Mouse (Mus musculus) MEL (cell line): Measurements from ENCODE around the gene Sytl3. TPM values are rescaled to one million over a fixed set of nuclear protein-coding genes. Genes with fewer than 3 reads are reported as not detected.

Experiments used
- DNase-seq: peaks from one replicate; pipeline ENCODE4 v3.0.0; 2011; ENCODE audit warnings: low read depth, low spot score
- H3K27ac ChIP-seq: 2 replicates; pipeline ENCODE4 v1.5.1; 2012; ENCODE audit warnings: low read depth, mild to moderate bottlenecking, control low read depth, low read length, moderate library complexity; ENCODE audit not compliant: control insufficient read depth
- H3K27me3 ChIP-seq, 2 experiments: fragments of 150-350 bp in 1 of 2; sonication (generic) in 1 of 2; 2 replicates each; pipeline ENCODE4 v1.6.1; 2012; ENCODE audit warnings: low read length in 2 of 2, mild to moderate bottlenecking in 2 of 2, improper control_type of control experiment in 1 of 2, moderate library complexity in 1 of 2; ENCODE audit not compliant: insufficient read depth in 2 of 2, control insufficient read depth in 1 of 2
- H3K36me3 ChIP-seq, 2 experiments: 2 replicates each; pipeline ENCODE4 v1.6.1; 2012 to 2014; ENCODE audit warnings: low read length in 2 of 2, improper control_type of control experiment in 1 of 2, inconsistent platforms in 1 of 2, mild to moderate bottlenecking in 1 of 2; ENCODE audit not compliant: insufficient read depth in 2 of 2, control insufficient read depth in 1 of 2
- H3K4me1 ChIP-seq, 2 experiments: fragments of 150-350 bp in 1 of 2; sonication (generic) in 1 of 2; 2 replicates each; pipeline ENCODE4 v1.6.1; 2012; ENCODE audit warnings: low read length in 2 of 2, improper control_type of control experiment in 1 of 2, mild to moderate bottlenecking in 1 of 2; ENCODE audit not compliant: insufficient read depth in 2 of 2, control insufficient read depth in 1 of 2
- H3K4me3 ChIP-seq, 2 experiments: fragments of 150-350 bp in 1 of 2; sonication (generic) in 1 of 2; 2 replicates each; pipeline ENCODE4 v1.5.1; 2012; ENCODE audit warnings: low read depth in 2 of 2, low read length in 2 of 2, mild to moderate bottlenecking in 2 of 2, moderate library complexity in 2 of 2, control low read depth in 1 of 2, improper control_type of control experiment in 1 of 2; ENCODE audit not compliant: control insufficient read depth in 1 of 2, insufficient read depth in 1 of 2
- H3K79me2 ChIP-seq: 2 replicates; pipeline ENCODE4 v1.6.1; 2012; ENCODE audit warnings: mild to moderate bottlenecking, low read length, moderate library complexity; ENCODE audit not compliant: control insufficient read depth, poor library complexity, insufficient read depth
- H3K9ac ChIP-seq: 2 replicates; pipeline ENCODE4 v1.6.1; 2012; ENCODE audit warnings: low read depth, mild to moderate bottlenecking, control low read depth, low read length, moderate library complexity; ENCODE audit not compliant: control insufficient read depth, poor library complexity, severe bottlenecking
- H3K9me3 ChIP-seq: fragments of 150-350 bp; sonication (generic); replicated peaks from 2 replicates; pipeline ENCODE4 v1.6.1; 2012; ENCODE audit warnings: mild to moderate bottlenecking, low read length, improper control_type of control experiment, moderate library complexity; ENCODE audit not compliant: insufficient read depth
- BHLHE40 ChIP-seq: IDR thresholded peaks from 2 replicates; pipeline ENCODE4 v1.6.1; 2012; ENCODE audit warnings: low read depth, mild to moderate bottlenecking, inconsistent platforms, low read length, improper control_type of control experiment, borderline replicate concordance
- CHD2 ChIP-seq: IDR thresholded peaks from 2 replicates; pipeline ENCODE4 v1.6.1; 2011; ENCODE audit warnings: low read length, improper control_type of control experiment
- E2F4 ChIP-seq: IDR thresholded peaks from 2 replicates; pipeline ENCODE4 v1.6.1; 2011; ENCODE audit warnings: low read depth, low read length, improper control_type of control experiment, borderline replicate concordance
- EP300 ChIP-seq, 2 experiments: IDR thresholded peaks; 2 replicates each; pipeline ENCODE4 v1.6.1; 2011; ENCODE audit warnings: improper control_type of control experiment in 2 of 2, low read length in 2 of 2, low read depth in 1 of 2, mild to moderate bottlenecking in 1 of 2
- HCFC1 ChIP-seq: IDR thresholded peaks from 2 replicates; pipeline ENCODE4 v1.6.1; 2012; ENCODE audit warnings: low read depth, mild to moderate bottlenecking, inconsistent platforms, low read length, improper control_type of control experiment, moderate library complexity
- KAT2A ChIP-seq: conservative IDR thresholded peaks from 2 replicates; pipeline ENCODE4 v1.6.1; 2012; ENCODE audit warnings: low read depth, low read length, improper control_type of control experiment, inconsistent platforms
- MAX ChIP-seq: IDR thresholded peaks from 2 replicates; pipeline ENCODE4 v1.6.1; 2011; ENCODE audit warnings: low read length, improper control_type of control experiment
- MXI1 ChIP-seq: IDR thresholded peaks from 2 replicates; pipeline ENCODE4 v1.6.1; 2011; ENCODE audit warnings: mild to moderate bottlenecking, low read depth, low read length, improper control_type of control experiment
- POLR2AphosphoS2 ChIP-seq: IDR thresholded peaks from 2 replicates; pipeline ENCODE4 v1.6.1; 2011; ENCODE audit warnings: low read length, improper control_type of control experiment
- POLR2AphosphoS5 ChIP-seq: IDR thresholded peaks from 2 replicates; pipeline ENCODE4 v1.6.1; 2012; ENCODE audit warnings: low read depth, borderline replicate concordance, mild to moderate bottlenecking, inconsistent platforms, low read length, moderate library complexity, mixed read lengths
- SIN3A ChIP-seq: IDR thresholded peaks from 2 replicates; pipeline ENCODE4 v1.6.1; 2012; ENCODE audit warnings: low read length, improper control_type of control experiment, inconsistent platforms
- TBP ChIP-seq: IDR thresholded peaks from 2 replicates; pipeline ENCODE4 v1.8.0; 2011; ENCODE audit warnings: low read depth, low read length, improper control_type of control experiment
- TCF12 ChIP-seq: IDR thresholded peaks from 2 replicates; pipeline ENCODE4 v1.6.1; 2014; ENCODE audit warnings: low read depth, mild to moderate bottlenecking, inconsistent platforms, low read length, improper control_type of control experiment, moderate library complexity
- UBTF ChIP-seq: IDR thresholded peaks from 2 replicates; pipeline ENCODE4 v1.6.1; 2012; ENCODE audit warnings: low read depth, mild to moderate bottlenecking, inconsistent platforms, low read length, improper control_type of control experiment, moderate library complexity, borderline replicate concordance; ENCODE audit not compliant: insufficient read depth
- USF2 ChIP-seq, 2 experiments: IDR thresholded peaks; 2 replicates each; pipeline ENCODE4 v1.6.1; 2011 to 2012; ENCODE audit warnings: improper control_type of control experiment in 2 of 2, low read length in 2 of 2, borderline replicate concordance in 1 of 2, inconsistent platforms in 1 of 2, low read depth in 1 of 2, mild to moderate bottlenecking in 1 of 2; ENCODE audit not compliant: insufficient read depth in 1 of 2
- ZC3H11A ChIP-seq: IDR thresholded peaks from 2 replicates; pipeline ENCODE4 v1.6.1; 2012; ENCODE audit warnings: low read depth, mild to moderate bottlenecking, inconsistent platforms, low read length, improper control_type of control experiment
- ZMIZ1 ChIP-seq: IDR thresholded peaks from 2 replicates; pipeline ENCODE4 v1.6.1; 2012; ENCODE audit warnings: low read depth, mild to moderate bottlenecking, inconsistent platforms, low read length, improper control_type of control experiment, moderate library complexity
- polyA plus RNA-seq, 2 experiments: library from polyadenylated mRNA; stranded (reverse) in 1 of 2; unstranded in 1 of 2; fragments of >175 nt in 1 of 2; fragments of >200 nt in 1 of 2; gene quantifications; 2 replicates each; pipeline versions ENCODE4 v1.2.1 to v1.2.4; 2012; ENCODE audit warnings: low replicate concordance in 2 of 2, low read depth in 1 of 2; ENCODE audit not compliant: insufficient read length in 2 of 2, insufficient read depth in 1 of 2, missing spikeins in 1 of 2
- total RNA-seq: library from RNA; depleted of rRNA; stranded (reverse); fragments of 300-350 nt; gene quantifications from 2 replicates; pipeline ENCODE4 v1.2.3, GENCODE M21; 2012

Sytl3 gene
- total and polyA plus RNA-seq, 3 experiments: not detected

- TF ChIP-seq SIN3A: no peak
- no peak for TF ChIP-seq TBP
- TF ChIP-seq MXI1: no peak
- no peak for TF ChIP-seq TCF12
- TF ChIP-seq EP300 (IDR thresholded peaks at IDR 0.05; ENCODE audit: low read depth in 1 of 2, low read length in 2 of 2): no peak
- Histone ChIP-seq H3K9me3 (no peaks in the 10 kb centered on the region), H3K79me2 (no peaks in the 10 kb centered on the region), H3K4me1 (no peaks in the 10 kb centered on the region), H3K27me3 (no peaks in the 10 kb centered on the region), H3K27ac (no peak overlapping the region), H3K9ac (no peak overlapping the region), H3K4me3 (no peak overlapping the region), H3K36me3 (no peaks in the 10 kb centered on the region)
- DNase-seq: no peak
These were observed 69.2 kb downstream of the Sytl3 start for GRCm38 (mm10) chr17:6727996-6728610.

DNA sequence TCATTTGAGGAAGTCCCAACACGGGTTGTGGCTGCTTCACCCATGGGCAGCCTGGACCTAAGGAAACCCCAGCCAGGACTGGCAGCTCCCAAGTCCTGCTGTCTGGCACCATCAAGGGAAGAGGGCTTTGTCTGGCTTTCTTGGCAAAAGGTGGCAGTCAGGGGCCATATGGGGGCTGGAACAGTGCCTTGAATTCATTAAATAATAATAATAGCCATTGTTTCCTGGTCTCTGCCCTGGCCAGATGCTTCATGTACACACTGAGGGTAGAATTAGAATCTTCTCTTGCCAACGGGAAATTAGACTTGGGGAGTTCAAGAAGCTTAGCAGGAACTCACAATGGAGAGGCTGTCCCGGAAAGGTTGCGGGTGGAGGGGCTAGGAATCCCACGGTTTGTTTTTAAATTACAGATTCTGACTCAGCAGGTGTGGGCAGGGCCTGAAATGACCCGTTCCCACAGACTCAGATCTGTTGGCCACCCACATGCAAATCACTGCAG lies 70.4 kb downstream of the Sytl3 start:
- TF ChIP-seq ZC3H11A (no peak), ZMIZ1 (no peak), CHD2 (no peak), E2F4 (no peak), MXI1 (no peak), BHLHE40 (no peak)
- no peak overlapping the region for H3K27ac ChIP-seq
- H3K4me3 ChIP-seq: no peak overlapping the region
- DNase-seq: no peak
- no peak overlapping the region for H3K9ac ChIP-seq
- no peaks in the 10 kb centered on the region for H3K27me3 ChIP-seq
- H3K4me1 ChIP-seq: no peaks in the 10 kb centered on the region
- no peaks in the 10 kb centered on the region for H3K9me3 ChIP-seq
- H3K79me2 ChIP-seq: no peaks in the 10 kb centered on the region
- no peaks in the 10 kb centered on the region for H3K36me3 ChIP-seq

- TF ChIP-seq TCF12: no peak
- TF ChIP-seq UBTF: no peak
- TF ChIP-seq E2F4: no peak
- no peak for TF ChIP-seq POLR2AphosphoS5
- no peak for TF ChIP-seq POLR2AphosphoS2
- no peak for TF ChIP-seq BHLHE40
- no peak for TF ChIP-seq MAX
- no peak for TF ChIP-seq USF2 (IDR thresholded peaks at IDR 0.05; ENCODE audit: borderline replicate concordance in 1 of 2, insufficient read depth in 1 of 2, low read depth in 1 of 2, low read length in 2 of 2)
- no peak for TF ChIP-seq MXI1
- TF ChIP-seq HCFC1: no peak
- TF ChIP-seq KAT2A: no peak
- TF ChIP-seq, all 39 proteins: peak for 0
- no peaks in the 10 kb centered on the region for H3K4me1 ChIP-seq
- DNase-seq: no peak
- H3K27me3 ChIP-seq: no peaks in the 10 kb centered on the region
- H3K9me3 ChIP-seq: no peaks in the 10 kb centered on the region
- no peak overlapping the region for H3K27ac ChIP-seq
- H3K9ac ChIP-seq: no peak overlapping the region
- no peak overlapping the region for H3K4me3 ChIP-seq
- no peaks in the 10 kb centered on the region for H3K79me2 ChIP-seq
- H3K36me3 ChIP-seq: no peaks in the 10 kb centered on the region
These were observed 72.2 kb downstream of the Sytl3 start for GRCm38 (mm10) chr17:6731132-6731531.
